Mouse (Mus musculus): ENCODE measurements around the gene Papss1. TPM values are rescaled to one million over a fixed set of nuclear protein-coding genes. Genes with fewer than 3 reads are reported as not detected.

Papss1 gene
- polyA plus RNA-seq, 1 experiment from 2014 or later = 66.5 TPM

- no peaks in the 10 kb centered on the region for H3K9me3 ChIP-seq
- peaks cover 44% of the 10 kb centered on the region for H3K36me3 ChIP-seq
- WGBS = 93% methylated on average over 4 of the region's 4 CpGs
- H3K4me1 ChIP-seq (replicated peaks) = no peaks in the 10 kb centered on the region
- DNase-seq (ENCODE audit: low spot score) = no peak
- no peaks in the 10 kb centered on the region for H3K27me3 ChIP-seq (ENCODE audit: insufficient read depth, poor library complexity, severe bottlenecking)
- H3K4me3 ChIP-seq = no peak overlapping the region
- H3K27ac ChIP-seq = no peak overlapping the region
Observed at GRCm38 (mm10) chr3:131627476-131627875, 62.9 kb downstream of the Papss1 start.

GRCm38 (mm10) chr3:131628265-131628664 is 63.7 kb downstream of the Papss1 start:
- Histone ChIP-seq H3K36me3 (peaks cover 41% of the 10 kb centered on the region), H3K4me3 (no peak overlapping the region), H3K27ac (no peak overlapping the region), H3K27me3 (ENCODE audit: insufficient read depth, poor library complexity, severe bottlenecking) (no peaks in the 10 kb centered on the region), H3K9me3 (no peaks in the 10 kb centered on the region), H3K4me1 (replicated peaks) (no peaks in the 10 kb centered on the region)
- DNase-seq (ENCODE audit: low spot score) = no peak
- 91% methylated on average over 5 of the region's 5 CpGs for whole genome bisulfite sequencing

GRCm38 (mm10) chr3:131628931-131629330 is 64.4 kb downstream of the Papss1 start:
- DNase-seq (ENCODE audit: low spot score) = no peak
- no peak overlapping the region for H3K27ac ChIP-seq
- H3K27me3 ChIP-seq (ENCODE audit: insufficient read depth, poor library complexity, severe bottlenecking) = no peaks in the 10 kb centered on the region
- no peaks in the 10 kb centered on the region for H3K9me3 ChIP-seq
- H3K4me3 ChIP-seq = no peak overlapping the region
- 89% methylated on average over 3 of the region's 3 CpGs for WGBS
- no peaks in the 10 kb centered on the region for H3K4me1 ChIP-seq (replicated peaks)
- peaks cover 35% of the 10 kb centered on the region for H3K36me3 ChIP-seq

GRCm38 (mm10) chr3:131630407-131631317 is 66.1 kb downstream of the Papss1 start:
- Histone ChIP-seq H3K27ac (no peak overlapping the region), H3K36me3 (peaks cover 35% of the 10 kb centered on the region), H3K4me1 (replicated peaks) (no peaks in the 10 kb centered on the region), H3K9me3 (no peaks in the 10 kb centered on the region), H3K4me3 (no peak overlapping the region), H3K27me3 (ENCODE audit: insufficient read depth, poor library complexity, severe bottlenecking) (no peaks in the 10 kb centered on the region)
- DNase-seq (ENCODE audit: low spot score) = no peak
- WGBS = 92% methylated on average over 11 of the region's 11 CpGs

- Histone ChIP-seq H3K36me3 (peaks cover 32% of the 10 kb centered on the region), H3K27me3 (ENCODE audit: insufficient read depth, poor library complexity, severe bottlenecking) (no peaks in the 10 kb centered on the region), H3K27ac (no peak overlapping the region), H3K9me3 (no peaks in the 10 kb centered on the region), H3K4me1 (replicated peaks) (peaks cover 5% of the 10 kb centered on the region), H3K4me3 (no peak overlapping the region)
- WGBS = 93% methylated on average over 16 of the region's 16 CpGs
- DNase-seq (ENCODE audit: low spot score) = no peak
Observed at GRCm38 (mm10) chr3:131631318-131631870, 66.8 kb downstream of the Papss1 start.

- peaks cover 22% of the 10 kb centered on the region for H3K36me3 ChIP-seq
- H3K27me3 ChIP-seq (ENCODE audit: insufficient read depth, poor library complexity, severe bottlenecking) = no peaks in the 10 kb centered on the region
- no peaks in the 10 kb centered on the region for H3K9me3 ChIP-seq
- H3K4me3 ChIP-seq = no peak overlapping the region
- 97% methylated on average over 2 of the region's 2 CpGs for WGBS
- peaks cover 28% of the 10 kb centered on the region for H3K4me1 ChIP-seq (replicated peaks)
- no peak for DNase-seq (ENCODE audit: low spot score)
- H3K27ac ChIP-seq = no peak overlapping the region
Observed at GRCm38 (mm10) chr3:131634091-131634490, 69.5 kb downstream of the Papss1 start.

- Histone ChIP-seq H3K27ac (0 out of 2 replicates have a peak overlapping the region, but pooled peaks have one; percentile 16), H3K27me3 (ENCODE audit: insufficient read depth, poor library complexity, severe bottlenecking) (no peaks in the 10 kb centered on the region), H3K4me1 (replicated peaks) (peaks cover 33% of the 10 kb centered on the region), H3K36me3 (peaks cover 25% of the 10 kb centered on the region), H3K9me3 (no peaks in the 10 kb centered on the region), H3K4me3 (no peak overlapping the region)
- no peak for DNase-seq (ENCODE audit: low spot score)
- 51% methylated on average over 5 of the region's 5 CpGs for WGBS
Observed at GRCm38 (mm10) chr3:131636126-131636525, 71.6 kb downstream of the Papss1 start.

- 0 out of 2 replicates have a peak overlapping the region, but pooled peaks have one; percentile 4 for H3K27ac ChIP-seq
Observed at GRCm38 (mm10) chr3:131637008-131637407, 72.4 kb downstream of the Papss1 start.

GRCm38 (mm10) chr3:131637664-131638063 is 73.1 kb downstream of the Papss1 start:
- no peak overlapping the region for H3K4me3 ChIP-seq
- peaks cover 37% of the 10 kb centered on the region for H3K4me1 ChIP-seq (replicated peaks)
- peak overlapping the region; percentile 74 for H3K27ac ChIP-seq
- H3K9me3 ChIP-seq = no peaks in the 10 kb centered on the region
- peak; percentile 51 for DNase-seq (ENCODE audit: low spot score)
- WGBS = 30% methylated on average over 10 of the region's 10 CpGs
- peaks cover 11% of the 10 kb centered on the region for H3K36me3 ChIP-seq
- no peaks in the 10 kb centered on the region for H3K27me3 ChIP-seq (ENCODE audit: insufficient read depth, poor library complexity, severe bottlenecking)

More at GRCm38 (mm10) chr3:131637008-131637407, 72.4 kb downstream of the Papss1 start:
- Histone ChIP-seq H3K9me3 (no peaks in the 10 kb centered on the region), H3K4me3 (no peak overlapping the region), H3K27me3 (ENCODE audit: insufficient read depth, poor library complexity, severe bottlenecking) (no peaks in the 10 kb centered on the region), H3K36me3 (peaks cover 18% of the 10 kb centered on the region), H3K4me1 (replicated peaks) (peaks cover 37% of the 10 kb centered on the region)
- WGBS = 96% methylated on average over 3 of the region's 3 CpGs
- no peak for DNase-seq (ENCODE audit: low spot score)

- no peaks in the 10 kb centered on the region for H3K27me3 ChIP-seq (ENCODE audit: insufficient read depth, poor library complexity, severe bottlenecking)
- no peaks in the 10 kb centered on the region for H3K9me3 ChIP-seq
- no peak overlapping the region for H3K4me3 ChIP-seq
- peak overlapping the region; percentile 74 for H3K27ac ChIP-seq
- H3K4me1 ChIP-seq (replicated peaks) = peaks cover 37% of the 10 kb centered on the region
- peaks cover 10% of the 10 kb centered on the region; the same call in 1 of the 2 replicates for H3K36me3 ChIP-seq
- no peak for DNase-seq (ENCODE audit: low spot score)
- WGBS = 79% methylated on average over 7 of the region's 7 CpGs
Observed at GRCm38 (mm10) chr3:131638216-131638615, 73.6 kb downstream of the Papss1 start.

- H3K27ac ChIP-seq = no peak overlapping the region
- peaks cover 13% of the 10 kb centered on the region; the same call in 1 of the 2 replicates for H3K36me3 ChIP-seq
- peaks cover 20% of the 10 kb centered on the region for H3K4me1 ChIP-seq (replicated peaks)
- 92% methylated on average over 20 of the region's 20 CpGs for WGBS
- DNase-seq (ENCODE audit: low spot score) = no peak
- no peaks in the 10 kb centered on the region for H3K27me3 ChIP-seq (ENCODE audit: insufficient read depth, poor library complexity, severe bottlenecking)
- H3K9me3 ChIP-seq = no peaks in the 10 kb centered on the region
- H3K4me3 ChIP-seq = no peak overlapping the region
Observed at GRCm38 (mm10) chr3:131642681-131643292, 78.2 kb downstream of the Papss1 start.

GRCm38 (mm10) chr3:131645203-131645602 is 80.6 kb downstream of the Papss1 start:
- WGBS = 92% methylated on average over 5 of the region's 5 CpGs
- H3K27ac ChIP-seq = no peak overlapping the region
- H3K4me3 ChIP-seq = no peak overlapping the region
- H3K36me3 ChIP-seq = peaks cover 10% of the 10 kb centered on the region; the same call in 1 of the 2 replicates
- no peak for DNase-seq (ENCODE audit: low spot score)
- H3K4me1 ChIP-seq (replicated peaks) = peaks cover 8% of the 10 kb centered on the region
- no peaks in the 10 kb centered on the region for H3K27me3 ChIP-seq (ENCODE audit: insufficient read depth, poor library complexity, severe bottlenecking)
- no peaks in the 10 kb centered on the region for H3K9me3 ChIP-seq

GRCm38 (mm10) chr3:131654366-131654765 is 89.8 kb downstream of the Papss1 start:
- Histone ChIP-seq H3K27me3 (ENCODE audit: insufficient read depth, poor library complexity, severe bottlenecking) (no peaks in the 10 kb centered on the region), H3K4me3 (no peak overlapping the region), H3K27ac (no peak overlapping the region), H3K36me3 (no peaks in the 10 kb centered on the region), H3K4me1 (replicated peaks) (no peaks in the 10 kb centered on the region), H3K9me3 (no peaks in the 10 kb centered on the region)
- DNase-seq (ENCODE audit: low spot score) = no peak
- WGBS = 90% methylated on average over 3 of the region's 3 CpGs
